Mouse (Mus musculus) kidney, adult 18-20 months (tissue): ENCODE data around the gene Gbgt1.

ENCODE experiments used
- DNase-seq: peaks from one replicate; pipeline ENCODE4 v3.0.0; 2021

Gbgt1 gene

GRCm38 (mm10) chr2:28532938-28533771 lies 36.5 kb downstream of the Gbgt1 start:
- peak; percentile 89 for DNase-seq

- DNase-seq: no peak
Measured at GRCm38 (mm10) chr2:28533901-28534435, 37.3 kb downstream of the Gbgt1 start.

GRCm38 (mm10) chr2:28534436-28535262 lies 38.0 kb downstream of the Gbgt1 start:
- no peak for DNase-seq

- DNase-seq: no peak
Measured at GRCm38 (mm10) chr2:28535263-28535540, 38.5 kb downstream of the Gbgt1 start.

- DNase-seq: no peak
Measured at GRCm38 (mm10) chr2:28535650-28536049, 39.0 kb downstream of the Gbgt1 start.

GRCm38 (mm10) chr2:28536166-28536565 lies 39.5 kb downstream of the Gbgt1 start:
- no peak for DNase-seq

GRCm38 (mm10) chr2:28536766-28537633 lies 40.3 kb downstream of the Gbgt1 start:
- no peak for DNase-seq

- DNase-seq: no peak
Measured at GRCm38 (mm10) chr2:28537634-28537920, 40.9 kb downstream of the Gbgt1 start.

- no peak for DNase-seq
Measured at GRCm38 (mm10) chr2:28537995-28538816, 41.5 kb downstream of the Gbgt1 start.

GRCm38 (mm10) chr2:28538817-28539128 lies 42.1 kb downstream of the Gbgt1 start:
- no peak for DNase-seq

- DNase-seq: no peak
Measured at GRCm38 (mm10) chr2:28539206-28539605, 42.5 kb downstream of the Gbgt1 start.

GRCm38 (mm10) chr2:28539949-28540348 lies 43.3 kb downstream of the Gbgt1 start:
- DNase-seq: no peak

GRCm38 (mm10) chr2:28540587-28541227 lies 44.0 kb downstream of the Gbgt1 start:
- DNase-seq: no peak

GRCm38 (mm10) chr2:28543894-28544293 lies 47.2 kb downstream of the Gbgt1 start:
- DNase-seq: no peak

GRCm38 (mm10) chr2:28545976-28546375 lies 49.3 kb downstream of the Gbgt1 start:
- no peak for DNase-seq

- DNase-seq: no peak
Measured at GRCm38 (mm10) chr2:28546560-28546959, 49.9 kb downstream of the Gbgt1 start.

- DNase-seq: peak; percentile 89
Measured at GRCm38 (mm10) chr2:28547237-28548172, 50.8 kb downstream of the Gbgt1 start.

GRCm38 (mm10) chr2:28549157-28549556 lies 52.5 kb downstream of the Gbgt1 start:
- no peak for DNase-seq

- no peak for DNase-seq
Measured at GRCm38 (mm10) chr2:28552301-28552700, 55.6 kb downstream of the Gbgt1 start.
